Mouse (Mus musculus) adrenal gland, postnatal 25 days (tissue): ENCODE results near the gene Apoc3. TPM values are rescaled to one million over a fixed set of nuclear protein-coding genes. Genes with fewer than 3 reads are reported as not detected.

ENCODE experiments used
- DNase-seq: peaks from one replicate; pipeline ENCODE4 v3.0.0; 2021; ENCODE audit warnings: mixed read lengths
- long read RNA-seq: library from polyadenylated mRNA; stranded (forward); transcript quantifications from one replicate; pipeline ENCODE4 v2.0.0, GENCODE M21; 2021
- total RNA-seq: library from RNA; stranded (reverse); gene quantifications from 2 replicates; pipeline ENCODE4 v1.2.3, GENCODE M21; 2021

Gene Apoc3
- 2.2 and 32.9 TPM in 2 replicates for total RNA-seq
- long read RNA-seq, transcript Apoc3-203 (4 exons, 709 nt) = minor isoform, 19 of 974 reads
- long read RNA-seq, transcript Apoc3-205 (3 exons, 449 nt) = minor isoform, 9 of 974 reads
- long read RNA-seq, transcript Apoc3-201 (4 exons, 526 nt) = major isoform, 889 of 974 reads
- long read RNA-seq, partial matches to known transcripts = 31 of 974 reads
- long read RNA-seq, other reads (novel, unspliced or antisense) = 24 of 974 reads

- DNase-seq = no peak
Observed at GRCm38 (mm10) chr9:46235596-46235648, at the start of gene Apoc3. Apoc3 (minus strand) TSS chr9:46235636.

GRCm38 (mm10) chr9:46282631-46283436 lies 47.4 kb upstream of the Apoc3 start, which contains the start of gene Bud13:
Bud13 (plus strand) TSS chr9:46283008.
- peak; percentile 95 for DNase-seq

- no peak for DNase-seq
Observed at GRCm38 (mm10) chr9:46274494-46274893, 39.1 kb upstream of the Apoc3 start.

- DNase-seq = peak; percentile 87
Observed at GRCm38 (mm10) chr9:46272677-46273454, 37.4 kb upstream of the Apoc3 start, which contains the start of gene Zpr1. Zpr1 (plus strand) TSS chr9:46273064.

- no peak for DNase-seq
Observed at GRCm38 (mm10) chr9:46272070-46272469, 36.6 kb upstream of the Apoc3 start.

- DNase-seq = no peak
Observed at GRCm38 (mm10) chr9:46270782-46271181, 35.3 kb upstream of the Apoc3 start.

- DNase-seq = no peak
Observed at GRCm38 (mm10) chr9:46269125-46269524, 33.7 kb upstream of the Apoc3 start.

GRCm38 (mm10) chr9:46268343-46268873 lies 33.0 kb upstream of the Apoc3 start, which contains the start of gene Apoa5:
Apoa5 (plus strand) TSS chr9:46268633.
- no peak for DNase-seq

- peak; percentile 42 for DNase-seq
Observed at GRCm38 (mm10) chr9:46261131-46261530, 25.7 kb upstream of the Apoc3 start.

GRCm38 (mm10) chr9:46259111-46259510 lies 23.7 kb upstream of the Apoc3 start:
- no peak for DNase-seq

- no peak for DNase-seq
Observed at GRCm38 (mm10) chr9:46257546-46257945, 22.1 kb upstream of the Apoc3 start.

- peak; percentile 28 for DNase-seq
Observed at GRCm38 (mm10) chr9:46256658-46257385, 21.4 kb upstream of the Apoc3 start.

- DNase-seq = no peak
Observed at GRCm38 (mm10) chr9:46256177-46256576, 20.7 kb upstream of the Apoc3 start.

GRCm38 (mm10) chr9:46246752-46247324 lies 11.4 kb upstream of the Apoc3 start:
- peak; percentile 45 for DNase-seq

- DNase-seq = no peak
Observed at GRCm38 (mm10) chr9:46243584-46243983, 8.1 kb upstream of the Apoc3 start.

GRCm38 (mm10) chr9:46243122-46243521 lies 7.7 kb upstream of the Apoc3 start:
- no peak for DNase-seq

- no peak for DNase-seq
Observed at GRCm38 (mm10) chr9:46241818-46242217, 6.4 kb upstream of the Apoc3 start.

GRCm38 (mm10) chr9:46240526-46241153 lies 5.2 kb upstream of the Apoc3 start, which contains the start of gene Apoa4:
Apoa4 (plus strand) TSS chr9:46240696.
- DNase-seq = no peak

GRCm38 (mm10) chr9:46238850-46239249 lies 3.4 kb upstream of the Apoc3 start:
- no peak for DNase-seq

- DNase-seq = no peak
Observed at GRCm38 (mm10) chr9:46235649-46236048, 213 bp upstream of the Apoc3 start.

GRCm38 (mm10) chr9:46235196-46235595 lies 240 bp downstream of the Apoc3 start:
- DNase-seq = no peak
